Mouse (Mus musculus) heart, embryonic 10.5 days (tissue): Measurements from ENCODE around the gene Gnb1. TPM values are rescaled to one million over a fixed set of nuclear protein-coding genes. Genes with fewer than 3 reads are reported as not detected.

ENCODE experiments used
- DNase-seq: peaks from one replicate; pipeline ENCODE4 v3.0.0-alpha.2; 2017; ENCODE audit warnings: low spot score
- H3K27ac ChIP-seq: fragments of 300-500 bp; sonication (generic); 2 replicates; pipeline ENCODE4 v1.5.1; 2016; ENCODE audit warnings: mild to moderate bottlenecking
- H3K27me3 ChIP-seq: fragments of 300-500 bp; sonication (generic); 2 replicates; pipeline ENCODE4 v1.6.1; 2016; ENCODE audit warnings: mild to moderate bottlenecking; ENCODE audit not compliant: poor library complexity, insufficient read depth, severe bottlenecking
- H3K36me3 ChIP-seq: fragments of 300-500 bp; sonication (generic); 2 replicates; pipeline ENCODE4 v1.6.1; 2016; ENCODE audit warnings: mild to moderate bottlenecking, moderate library complexity
- H3K4me1 ChIP-seq: fragments of 300-500 bp; sonication (generic); 2 replicates; pipeline ENCODE4 v1.6.1; 2016; ENCODE audit warnings: mild to moderate bottlenecking
- H3K4me3 ChIP-seq: fragments of 300-500 bp; sonication (generic); 2 replicates; pipeline ENCODE4 v1.5.1; 2016; ENCODE audit warnings: mild to moderate bottlenecking, moderate library complexity
- H3K9me3 ChIP-seq: fragments of 300-500 bp; sonication (generic); 2 replicates; pipeline ENCODE4 v1.6.1; 2016; ENCODE audit warnings: mild to moderate bottlenecking, moderate library complexity
- WGBS: fragments of 180-500 bp; shearing (Covaris S2); methylation state at CpG from one replicate; pipeline ENCODE4 v1.1.7; 2016; 5-methylcytosine and 5-hydroxymethylcytosine counted together
- polyA plus RNA-seq: library from polyadenylated mRNA; unstranded; fragments of >200 nt; fragmentation: Nextera tagmentation; extraction: Ambion mirVana; gene quantifications from 2 replicates; pipeline ENCODE4 v1.2.1, GENCODE M21; 2016

Gene Gnb1
- polyA plus RNA-seq, 1 experiment from 2014 or later: 440 TPM

GRCm38 (mm10) chr4:155517948-155518517, 26.9 kb downstream of the Gnb1 start:
- WGBS: 89% methylated on average over 7 of the region's 7 CpGs
- H3K9me3 ChIP-seq: no peaks in the 10 kb centered on the region
- H3K27me3 ChIP-seq: no peaks in the 10 kb centered on the region
- H3K27ac ChIP-seq: no peak overlapping the region
- H3K4me3 ChIP-seq: no peak overlapping the region
- DNase-seq: no peak
- H3K4me1 ChIP-seq: 0 out of 2 replicates have a peak, but pooled peaks cover 2% of the 10 kb centered on the region
- peaks cover 25% of the 10 kb centered on the region for H3K36me3 ChIP-seq

- H3K27me3 ChIP-seq: no peaks in the 10 kb centered on the region
- H3K27ac ChIP-seq: no peak overlapping the region
- H3K4me1 ChIP-seq: 0 out of 2 replicates have a peak, but pooled peaks cover 2% of the 10 kb centered on the region
- H3K9me3 ChIP-seq: no peaks in the 10 kb centered on the region
- H3K36me3 ChIP-seq: peaks cover 17% of the 10 kb centered on the region
- no peak overlapping the region for H3K4me3 ChIP-seq
- DNase-seq: no peak
- 85% methylated on average over 7 of the region's 7 CpGs for WGBS
These were observed 31.2 kb downstream of the Gnb1 start for GRCm38 (mm10) chr4:155522327-155522726.

GRCm38 (mm10) chr4:155525751-155526150, 34.6 kb downstream of the Gnb1 start:
- no peaks in the 10 kb centered on the region for H3K9me3 ChIP-seq
- 81% methylated on average over 5 of the region's 5 CpGs for WGBS
- DNase-seq: no peak
- peaks cover 48% of the 10 kb centered on the region for H3K36me3 ChIP-seq
- 0 out of 2 replicates have a peak, but pooled peaks cover 2% of the 10 kb centered on the region for H3K4me1 ChIP-seq
- H3K27ac ChIP-seq: no peak overlapping the region
- no peaks in the 10 kb centered on the region for H3K27me3 ChIP-seq
- H3K4me3 ChIP-seq: no peak overlapping the region

- Histone ChIP-seq H3K36me3 (peaks cover 67% of the 10 kb centered on the region), H3K4me3 (no peak overlapping the region), H3K4me1 (no peaks in the 10 kb centered on the region), H3K27ac (no peak overlapping the region), H3K9me3 (no peaks in the 10 kb centered on the region), H3K27me3 (no peaks in the 10 kb centered on the region)
- DNase-seq: no peak
- WGBS: 86% methylated on average over 3 of the region's 3 CpGs
These were observed 38.1 kb downstream of the Gnb1 start for GRCm38 (mm10) chr4:155529294-155529693.

GRCm38 (mm10) chr4:155549993-155550392, 58.8 kb downstream of the Gnb1 start:
- no peak overlapping the region for H3K27ac ChIP-seq
- H3K4me1 ChIP-seq: no peaks in the 10 kb centered on the region
- 94% methylated on average over 7 of the region's 7 CpGs for WGBS
- H3K27me3 ChIP-seq: no peaks in the 10 kb centered on the region
- DNase-seq: no peak
- peaks cover 79% of the 10 kb centered on the region for H3K36me3 ChIP-seq
- no peak overlapping the region for H3K4me3 ChIP-seq
- H3K9me3 ChIP-seq: no peaks in the 10 kb centered on the region

- Histone ChIP-seq H3K4me3 (no peak overlapping the region), H3K27me3 (no peaks in the 10 kb centered on the region), H3K27ac (no peak overlapping the region), H3K36me3 (peaks cover 80% of the 10 kb centered on the region), H3K9me3 (no peaks in the 10 kb centered on the region), H3K4me1 (no peaks in the 10 kb centered on the region)
- no peak for DNase-seq
- WGBS: 77% methylated on average over 2 of the region's 2 CpGs
These were observed 59.3 kb downstream of the Gnb1 start for GRCm38 (mm10) chr4:155550446-155550845.

GRCm38 (mm10) chr4:155551073-155551472, 59.9 kb downstream of the Gnb1 start:
- no peak for DNase-seq
- no peaks in the 10 kb centered on the region for H3K27me3 ChIP-seq
- WGBS: 93% methylated on average over 4 of the region's 4 CpGs
- no peak overlapping the region for H3K4me3 ChIP-seq
- no peak overlapping the region for H3K27ac ChIP-seq
- H3K9me3 ChIP-seq: no peaks in the 10 kb centered on the region
- H3K4me1 ChIP-seq: no peaks in the 10 kb centered on the region
- H3K36me3 ChIP-seq: peaks cover 80% of the 10 kb centered on the region

GRCm38 (mm10) chr4:155552917-155553532, 61.9 kb downstream of the Gnb1 start:
- 93% methylated on average over 6 of the region's 6 CpGs for WGBS
- Histone ChIP-seq H3K27me3 (no peaks in the 10 kb centered on the region), H3K4me1 (no peaks in the 10 kb centered on the region), H3K36me3 (peaks cover 88% of the 10 kb centered on the region), H3K27ac (no peak overlapping the region), H3K4me3 (no peak overlapping the region), H3K9me3 (no peaks in the 10 kb centered on the region)
- no peak for DNase-seq

- Histone ChIP-seq H3K9me3 (no peaks in the 10 kb centered on the region), H3K36me3 (peaks cover 95% of the 10 kb centered on the region), H3K27ac (no peak overlapping the region), H3K4me1 (peaks cover 3% of the 10 kb centered on the region; the same call in 1 of the 2 replicates), H3K4me3 (no peak overlapping the region), H3K27me3 (no peaks in the 10 kb centered on the region)
- WGBS: 56% methylated on average over 4 of the region's 4 CpGs
- no peak for DNase-seq
These were observed 63.7 kb downstream of the Gnb1 start for GRCm38 (mm10) chr4:155554880-155555279.

- H3K27ac ChIP-seq: no peak overlapping the region
- no peaks in the 10 kb centered on the region for H3K9me3 ChIP-seq
- no peak for DNase-seq
- H3K36me3 ChIP-seq: peaks cover 95% of the 10 kb centered on the region
- H3K27me3 ChIP-seq: no peaks in the 10 kb centered on the region
- WGBS: 66% methylated on average over 1 of the region's 1 CpGs
- H3K4me1 ChIP-seq: peaks cover 8% of the 10 kb centered on the region; the same call in 1 of the 2 replicates
- no peak overlapping the region for H3K4me3 ChIP-seq
These were observed 64.3 kb downstream of the Gnb1 start for GRCm38 (mm10) chr4:155555464-155555863.

GRCm38 (mm10) chr4:155559454-155559853, 68.3 kb downstream of the Gnb1 start:
- Histone ChIP-seq H3K4me1 (peaks cover 45% of the 10 kb centered on the region), H3K9me3 (no peaks in the 10 kb centered on the region), H3K27me3 (no peaks in the 10 kb centered on the region), H3K27ac (no peak overlapping the region), H3K4me3 (no peak overlapping the region), H3K36me3 (peaks cover 66% of the 10 kb centered on the region)
- 54% methylated on average over 6 of the region's 6 CpGs for WGBS
- no peak for DNase-seq

- 58% methylated on average over 2 of the region's 2 CpGs for WGBS
- Histone ChIP-seq H3K36me3 (peaks cover 51% of the 10 kb centered on the region), H3K27me3 (no peaks in the 10 kb centered on the region)
These were observed 69.8 kb downstream of the Gnb1 start for GRCm38 (mm10) chr4:155560932-155561331.

GRCm38 (mm10) chr4:155561661-155562442, 70.7 kb downstream of the Gnb1 start, which contains the start of gene Nadk:
Gene Nadk (plus strand): TSS chr4:155562378.
- Histone ChIP-seq H3K4me1 (peaks cover 62% of the 10 kb centered on the region), H3K4me3 (peak within 1 kb of the TSS; percentile 89), H3K9me3 (no peaks in the 10 kb centered on the region), H3K27ac (peak within 1 kb of the TSS; percentile 95), H3K36me3 (peaks cover 42% of the 10 kb centered on the region), H3K27me3 (no peaks in the 10 kb centered on the region)
- WGBS: 75% methylated on average over 7 of the region's 7 CpGs
- no peak for DNase-seq

More at GRCm38 (mm10) chr4:155560932-155561331, 69.8 kb downstream of the Gnb1 start:
- Histone ChIP-seq H3K4me3 (no peak overlapping the region), H3K4me1 (peaks cover 55% of the 10 kb centered on the region), H3K27ac (0 out of 2 replicates have a peak overlapping the region, but pooled peaks have one; percentile 47), H3K9me3 (no peaks in the 10 kb centered on the region)
- no peak for DNase-seq
